Mouse (Mus musculus) A20 (cell line): ENCODE measurements at regions not wholly inside any gene's neighbourhood (a gene's known extent, or its start where the extent isn't known, plus 50 kb on each side); places are given as distances from the start of the nearest gene placed in this dataset.
A peak's percentile ranks its signal among the peaks of the same experiment; 100 is the strongest.
"Not testable (repeated sequence)": the region's sequence is repeated elsewhere in the genome, so short reads cannot be mapped to it uniquely, and the experiment has no call there.

Source experiments
- DNase-seq: peaks from one replicate; pipeline ENCODE4 v3.0.0-alpha.2; 2011; ENCODE audit warnings: low read depth, low spot score

DNA sequence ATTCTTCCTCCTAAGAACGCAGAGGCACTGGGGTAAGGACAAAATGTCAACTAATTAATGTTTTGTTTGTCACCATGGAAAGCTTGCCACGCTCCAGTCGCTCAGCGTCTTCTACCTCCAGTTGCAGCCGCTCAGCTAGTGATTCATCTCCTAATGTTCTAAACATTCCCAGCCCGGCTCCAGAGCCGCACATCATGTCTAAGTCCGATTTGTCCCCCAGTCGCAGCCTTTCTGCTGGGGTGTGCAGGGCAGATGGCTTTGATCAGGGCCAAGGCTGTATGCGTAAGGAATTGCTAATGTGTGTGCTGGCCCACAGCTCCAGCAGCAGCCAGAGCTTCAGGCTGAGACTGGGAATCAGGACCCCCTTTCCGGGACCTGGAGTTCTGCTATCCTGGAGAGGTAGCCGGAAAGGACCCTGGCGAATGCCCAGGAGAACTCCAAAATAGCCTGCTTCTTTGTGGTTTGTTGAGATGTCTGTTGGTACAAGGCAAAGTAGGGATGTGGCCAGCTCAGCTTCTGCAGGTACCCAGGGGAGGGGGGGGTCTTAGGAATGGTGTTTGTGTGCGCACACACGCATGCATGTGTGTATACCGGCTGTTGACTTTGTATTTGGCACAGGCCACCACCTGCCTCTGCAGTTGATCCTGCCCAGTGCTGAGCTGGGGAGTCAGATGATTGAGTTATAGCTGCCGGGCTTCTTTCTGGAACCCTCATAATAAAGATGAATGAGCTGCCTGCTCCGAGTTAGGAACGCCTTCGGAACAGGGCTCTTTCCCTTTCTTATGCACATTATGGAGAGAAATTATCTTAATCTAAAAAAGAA lies 143.0 kb upstream of the Kcng1 start:
- DNase-seq: no peak

GRCm38 (mm10) chr2:168423551-168423950 lies 142.0 kb upstream of the Kcng1 start:
- no peak for DNase-seq

- peak; percentile 47 for DNase-seq
Measured at GRCm38 (mm10) chr2:168415140-168415539, 133.6 kb upstream of the Kcng1 start.

- DNase-seq: no peak
Measured at GRCm38 (mm10) chr2:168414110-168414872, 132.8 kb upstream of the Kcng1 start.

DNA sequence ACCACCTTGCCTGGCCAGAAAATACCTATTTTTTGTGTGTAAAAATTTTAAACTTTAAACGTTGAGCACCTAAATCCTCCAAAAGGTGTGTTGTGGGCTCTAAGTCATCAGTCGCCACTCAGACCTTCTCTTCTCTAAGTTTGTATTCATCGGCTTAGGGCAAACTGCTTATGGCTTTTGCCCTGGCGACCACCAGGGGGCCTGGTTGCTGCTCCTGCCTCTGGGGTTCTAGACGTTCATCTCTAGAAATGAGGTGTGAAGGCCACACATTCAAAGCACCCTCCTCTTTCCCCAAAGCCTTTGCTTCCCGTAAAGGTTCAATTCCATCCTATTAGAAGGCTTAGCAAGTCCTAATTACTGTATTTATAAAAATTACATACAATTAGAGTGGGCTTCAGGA lies 131.3 kb upstream of the Kcng1 start:
- peak; percentile 53 for DNase-seq

DNA sequence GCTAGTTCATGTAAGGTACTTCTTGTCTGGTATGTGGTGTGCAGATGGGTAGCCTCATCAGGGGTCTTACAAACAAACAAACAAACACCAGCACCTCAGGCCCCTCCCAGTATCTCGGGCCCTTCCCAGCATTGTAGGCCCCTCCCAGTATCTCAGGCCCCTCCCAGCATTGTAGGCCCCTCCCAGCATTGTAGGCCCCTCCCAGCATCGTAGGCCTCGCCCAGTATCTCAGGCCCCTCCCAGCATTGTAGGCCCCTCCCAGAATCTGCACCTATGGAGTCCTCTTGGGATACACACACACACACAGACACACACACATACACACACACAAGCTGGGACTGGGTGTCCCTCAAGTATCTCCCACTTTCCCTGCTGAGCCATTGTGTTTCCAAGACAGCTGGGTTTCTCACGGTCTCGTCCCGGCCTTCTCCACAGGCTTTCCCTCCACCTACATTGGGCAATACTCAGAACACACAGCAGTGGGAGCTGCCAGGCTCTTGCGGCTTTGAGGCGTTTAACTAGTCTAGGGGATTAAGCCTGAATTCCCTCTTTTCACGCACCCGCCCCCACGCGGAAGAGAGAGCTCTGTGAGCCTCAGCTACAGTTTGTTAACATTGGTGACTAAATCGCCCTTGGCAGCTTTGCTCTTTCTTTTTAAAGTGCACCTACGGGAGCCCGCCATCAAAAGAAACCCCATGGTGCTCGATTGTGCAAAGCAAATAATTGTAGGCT lies 121.4 kb upstream of the Kcng1 start:
- DNase-seq: no peak

DNA sequence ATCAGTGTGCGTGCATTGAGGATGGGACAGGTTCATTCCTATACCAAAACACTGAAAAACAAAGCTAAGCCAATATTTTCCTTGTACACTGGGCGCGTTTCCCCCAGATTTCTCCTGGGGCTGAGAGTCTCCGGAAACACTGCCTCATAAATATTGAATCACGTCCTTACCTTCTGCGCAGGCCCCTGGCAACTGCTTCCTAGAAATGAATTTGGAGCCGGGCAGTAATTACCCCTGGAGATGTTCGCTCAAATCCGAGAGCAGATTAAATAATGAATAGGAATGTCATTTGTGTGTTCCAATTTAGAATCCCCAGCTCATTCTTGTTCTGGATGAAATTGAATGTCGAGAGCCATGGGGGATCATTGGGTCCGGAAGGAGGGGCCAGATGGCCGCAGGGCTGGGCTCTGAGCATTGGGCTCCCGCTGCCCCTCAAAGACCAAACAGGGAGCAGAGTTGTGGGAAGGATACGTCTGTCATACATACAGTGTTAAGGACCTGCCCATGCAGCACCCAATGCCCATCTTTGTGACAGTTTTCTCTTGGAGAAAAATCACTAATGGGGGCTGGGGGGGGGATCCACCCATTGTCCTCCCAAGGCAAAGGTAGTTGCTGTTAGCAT lies 117.7 kb upstream of the Kcng1 start:
- no peak for DNase-seq

DNA sequence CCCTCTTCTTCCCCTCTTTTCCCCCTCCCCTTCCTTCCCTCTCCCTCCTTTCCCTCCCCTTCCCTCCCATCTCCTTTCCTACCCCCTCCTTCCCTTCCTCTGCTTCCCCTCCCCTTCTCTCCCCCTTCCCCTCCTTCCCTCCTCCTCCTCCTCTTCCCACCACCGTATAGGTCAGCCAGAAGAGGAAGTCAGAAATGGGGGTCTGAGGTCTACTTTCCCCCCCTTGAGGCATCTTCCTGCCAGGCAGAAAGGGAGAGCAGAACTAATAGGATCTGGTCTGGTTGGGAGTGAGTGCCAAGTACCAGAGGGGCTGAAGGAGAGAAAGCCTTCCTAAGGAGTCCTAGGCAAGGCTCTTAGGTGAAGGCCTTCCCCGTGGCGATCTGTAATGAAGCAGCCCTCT lies 114.8 kb upstream of the Kcng1 start:
- no peak for DNase-seq

- no peak for DNase-seq
Measured at GRCm38 (mm10) chr2:168393341-168393740, 111.8 kb upstream of the Kcng1 start.

- not testable (repeated sequence) for DNase-seq
Measured at GRCm38 (mm10) chr2:168392171-168392570, 110.6 kb upstream of the Kcng1 start.

DNA sequence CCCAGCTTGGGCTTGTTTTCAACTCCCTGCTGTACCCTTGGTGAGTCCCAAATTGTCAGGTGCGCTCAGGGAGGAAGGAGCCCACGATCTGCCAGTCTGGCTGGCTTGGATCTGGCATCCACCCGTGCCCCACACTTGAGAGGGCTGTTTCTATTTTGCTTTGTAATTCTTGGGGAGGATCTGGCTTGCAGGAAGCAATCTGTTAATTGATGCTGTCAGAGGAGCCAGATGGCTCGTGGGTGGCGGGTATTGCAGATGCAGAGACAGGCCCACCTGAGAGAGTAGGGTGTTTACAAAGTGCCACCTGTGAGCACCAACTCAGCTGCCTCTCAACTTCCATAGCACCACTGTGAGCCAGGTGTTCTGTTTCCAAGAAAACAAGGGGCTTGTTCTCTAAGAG lies 99.1 kb upstream of the Kcng1 start:
- no peak for DNase-seq

DNA sequence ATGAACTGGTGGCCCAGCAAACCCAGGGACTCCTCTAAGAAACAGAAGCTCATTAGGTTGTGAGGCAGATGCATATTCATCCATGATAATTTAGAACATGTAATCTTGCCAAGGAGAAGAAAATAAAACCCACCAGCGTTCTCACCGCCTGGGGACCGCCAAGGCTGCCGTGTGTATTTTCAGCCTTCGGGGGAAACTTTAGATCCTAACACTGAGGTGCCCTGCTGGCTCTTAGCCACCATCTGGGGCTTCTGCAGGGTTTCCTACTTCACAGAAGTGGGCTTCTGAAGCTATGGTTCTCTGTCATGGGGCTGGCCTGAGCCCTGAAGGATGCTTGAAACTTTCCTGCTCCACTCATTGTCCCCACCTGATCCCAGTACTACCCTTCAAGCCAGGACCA lies 90.8 kb upstream of the Kcng1 start:
- DNase-seq: no peak

DNA sequence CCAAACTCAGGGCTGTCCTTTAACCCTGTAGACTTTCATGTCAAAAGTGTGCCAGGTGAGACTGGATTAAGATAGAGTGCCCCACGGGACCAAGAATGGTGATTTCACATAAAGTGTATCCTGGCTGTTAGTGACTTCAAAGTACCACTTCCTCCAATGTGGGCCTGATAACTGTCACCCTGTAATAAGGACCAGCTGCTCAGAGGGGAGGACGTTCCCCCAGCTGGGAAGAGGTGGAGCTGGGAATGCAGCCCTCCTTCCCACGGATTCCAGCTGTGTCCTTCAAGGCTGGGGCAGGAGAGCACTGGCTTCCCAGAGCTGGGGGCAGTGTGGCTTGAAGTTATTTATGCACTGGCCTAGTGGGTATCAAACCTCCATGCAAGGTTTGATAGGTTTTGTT lies 89.7 kb upstream of the Kcng1 start:
- DNase-seq: no peak

DNA sequence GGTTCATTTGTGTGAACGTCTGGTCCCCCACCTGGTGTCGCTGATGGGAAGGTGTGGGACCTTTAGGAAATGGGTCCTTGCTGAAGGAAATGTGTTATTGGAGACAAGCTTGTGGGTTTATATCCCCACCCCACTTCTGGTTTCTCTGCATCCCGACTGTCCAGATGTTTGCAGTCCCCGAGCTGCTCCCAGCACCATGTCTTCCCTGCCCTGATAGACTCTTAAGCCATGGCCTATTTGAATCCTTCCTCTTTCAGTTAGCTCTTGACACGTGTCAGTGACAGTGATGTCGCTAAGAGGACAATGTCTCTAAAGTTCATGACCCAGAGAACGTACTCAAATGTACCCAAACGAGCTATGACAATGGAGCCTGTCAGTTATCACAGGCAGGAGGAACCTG lies 77.7 kb upstream of the Kcng1 start:
- peak; percentile 22 for DNase-seq

DNA sequence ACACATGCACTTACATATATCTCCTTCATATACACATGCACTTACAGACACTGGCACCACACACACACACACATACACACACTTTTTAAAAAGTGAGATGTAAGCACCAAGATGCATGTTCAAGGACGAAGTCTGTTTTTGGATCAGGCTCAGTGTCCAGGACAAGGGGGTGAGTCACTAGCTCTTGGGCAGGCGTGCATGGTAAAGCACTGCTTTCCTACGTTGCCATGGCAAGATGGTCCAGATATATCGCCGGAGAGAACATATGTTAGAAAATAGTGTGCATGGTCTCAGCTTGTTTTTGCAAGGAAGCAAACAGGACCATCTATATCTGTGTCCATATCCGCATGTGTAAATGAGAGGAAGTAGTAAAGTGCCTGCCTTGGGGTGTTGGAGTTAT lies 77.0 kb upstream of the Kcng1 start:
- DNase-seq: no peak

GRCm38 (mm10) chr2:168357815-168358214 lies 76.3 kb upstream of the Kcng1 start:
- peak; percentile 36 for DNase-seq

DNA sequence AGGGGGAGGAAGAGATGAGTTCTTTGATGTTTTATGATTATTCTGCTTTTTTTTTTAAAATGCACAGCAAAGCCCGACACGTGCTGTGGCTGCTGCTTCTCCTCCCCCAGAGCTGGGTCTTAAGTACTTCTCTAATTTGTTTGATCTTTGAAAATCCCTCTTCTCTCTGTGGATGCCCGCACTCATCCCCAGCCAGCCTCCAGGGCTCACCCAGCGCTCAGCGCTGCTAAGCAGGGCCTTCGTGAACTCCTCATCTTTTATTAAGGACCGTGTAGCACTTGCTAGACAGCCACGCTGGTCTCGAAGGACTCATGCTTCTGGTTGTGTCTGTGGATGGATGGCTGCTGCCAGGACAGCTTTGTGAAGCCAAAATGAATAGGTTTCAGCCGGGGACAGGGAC lies 72.9 kb upstream of the Kcng1 start:
- no peak for DNase-seq

GRCm38 (mm10) chr2:168352626-168353025 lies 71.1 kb upstream of the Kcng1 start:
- no peak for DNase-seq

- DNase-seq: no peak
Measured at GRCm38 (mm10) chr2:168352194-168352593, 70.7 kb upstream of the Kcng1 start.

DNA sequence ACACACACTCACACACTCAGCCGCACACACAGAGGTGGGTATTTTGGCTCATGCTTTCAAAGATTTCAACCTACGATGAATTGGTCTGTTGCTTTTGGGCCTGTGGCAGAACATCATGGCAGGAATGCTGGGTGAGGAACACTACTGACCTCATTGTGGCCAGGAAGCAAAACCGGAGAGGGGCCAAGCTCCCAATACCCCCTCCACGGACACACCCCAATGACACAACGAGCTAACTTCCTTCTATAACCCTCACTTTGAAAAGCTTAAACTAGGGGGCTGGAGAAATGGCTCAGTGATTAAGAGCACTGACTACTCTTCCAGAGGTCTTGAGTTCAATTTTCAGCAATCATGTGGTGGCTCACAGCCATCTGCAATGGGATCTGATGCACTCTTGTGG lies 63.8 kb upstream of the Kcng1 start:
- no peak for DNase-seq

DNA sequence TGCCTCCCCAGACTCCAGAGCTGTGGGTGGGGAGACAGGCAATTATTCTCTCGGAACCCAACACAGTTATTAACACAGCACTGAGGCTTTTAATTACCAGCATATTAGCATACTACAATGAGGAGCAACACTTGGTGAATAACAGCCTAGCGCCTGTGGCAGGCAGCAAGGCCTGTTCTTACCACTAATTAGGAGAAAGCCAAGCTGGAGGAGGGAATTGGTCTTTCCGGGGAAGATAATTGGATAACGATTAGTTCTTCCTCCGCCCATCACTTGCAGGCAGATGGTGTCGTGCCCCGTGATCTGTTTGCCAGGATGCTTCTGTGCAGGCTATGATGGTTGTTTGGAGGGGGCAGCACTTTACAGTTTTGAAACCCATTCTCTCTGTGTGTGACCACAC lies 62.2 kb upstream of the Kcng1 start:
- no peak for DNase-seq

GRCm38 (mm10) chr2:168338819-168339218 lies 57.3 kb upstream of the Kcng1 start:
- no peak for DNase-seq
